Mouse (Mus musculus): Measurements from ENCODE around the gene Apopt1. TPM values are rescaled to one million over a fixed set of nuclear protein-coding genes. Genes with fewer than 3 reads are reported as not detected.
A peak's percentile ranks its signal among the peaks of the same experiment; 100 is the strongest.

The Apopt1 gene
- polyA plus RNA-seq, 1 experiment from 2014 or later, result 58.5 TPM

GRCm38 (mm10) chr12:111762620-111763280, 49.7 kb downstream of the Apopt1 start:
- no peak overlapping the region for H3K4me2 ChIP-seq
- no peak overlapping the region for H3K4me3 ChIP-seq (replicated peaks)
- H3K9me3 ChIP-seq (replicated peaks), result no peaks in the 10 kb centered on the region
- no peaks in the 10 kb centered on the region for H3K27me3 ChIP-seq (replicated peaks)
- no peaks in the 10 kb centered on the region for H3K36me3 ChIP-seq
- no peak for ATAC-seq (ENCODE audit: low FRiP score)
- peaks cover 71% of the 10 kb centered on the region for H3K4me1 ChIP-seq
- WGBS, result 88% methylated on average over 13 of the region's 13 CpGs
- H3K9ac ChIP-seq (replicated peaks), result no peak overlapping the region
- no peak overlapping the region for H3K27ac ChIP-seq (replicated peaks)

DNA sequence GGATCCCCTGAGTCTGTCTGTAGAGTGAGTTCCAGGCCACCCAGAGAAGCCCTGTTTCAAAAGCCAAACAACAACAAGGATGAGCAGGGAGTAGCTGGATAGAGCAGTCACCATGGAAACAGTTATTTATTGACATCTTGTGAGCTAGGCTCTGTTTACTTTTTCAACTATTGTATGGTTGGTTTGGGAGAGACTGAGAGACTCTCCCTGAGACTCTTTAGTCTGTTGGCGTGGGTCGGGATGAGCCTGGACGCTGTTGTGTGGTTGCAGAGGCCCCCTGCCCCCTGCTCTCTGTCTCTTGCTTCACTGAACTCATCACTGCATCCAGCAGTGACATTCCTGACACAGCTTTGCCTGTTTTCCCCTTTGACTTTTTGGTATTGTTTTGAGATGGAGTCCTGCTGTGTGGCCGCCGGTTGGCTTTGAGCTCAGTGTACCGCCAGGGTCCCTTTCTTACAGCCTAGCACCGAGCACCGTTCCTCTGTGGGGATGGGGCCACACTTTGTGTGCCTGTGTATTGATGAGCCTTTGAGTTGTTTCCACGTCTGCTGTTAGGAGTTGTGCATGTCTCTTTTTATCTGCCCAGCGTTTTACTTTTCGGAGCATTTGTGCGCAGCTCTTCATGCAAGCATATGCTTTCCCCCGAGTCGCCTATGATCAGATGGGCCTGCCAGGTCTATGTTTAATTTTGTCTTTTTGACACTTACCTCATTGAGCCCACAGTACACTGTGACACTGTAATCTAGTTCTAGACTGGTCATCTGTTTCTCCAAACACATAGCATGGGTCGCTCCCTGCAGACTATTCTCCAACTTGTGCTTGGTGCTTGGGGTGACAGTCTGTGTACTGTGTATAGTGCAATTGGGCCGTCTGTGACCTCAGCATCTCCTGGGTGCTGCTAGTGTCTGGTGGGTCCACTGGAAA, 53.5 kb downstream of the Apopt1 start:
- Histone ChIP-seq H3K4me1 (peaks cover 59% of the 10 kb centered on the region), H3K4me2 (peak overlapping the region; percentile 15), H3K9ac (replicated peaks) (no peak overlapping the region), H3K9me3 (replicated peaks) (no peaks in the 10 kb centered on the region), H3K27me3 (replicated peaks) (no peaks in the 10 kb centered on the region), H3K36me3 (no peaks in the 10 kb centered on the region), H3K4me3 (replicated peaks) (no peak overlapping the region), H3K27ac (replicated peaks) (peak overlapping the region; percentile 33)
- WGBS, result 25% methylated on average over 16 of the region's 16 CpGs
- ATAC-seq (ENCODE audit: low FRiP score), result no peak

- H3K4me2 ChIP-seq, result no peak overlapping the region
- peaks cover 13% of the 10 kb centered on the region for H3K36me3 ChIP-seq
- H3K27ac ChIP-seq (replicated peaks), result no peak overlapping the region
- H3K27me3 ChIP-seq (replicated peaks), result no peaks in the 10 kb centered on the region
- H3K4me3 ChIP-seq (replicated peaks), result no peak overlapping the region
- ATAC-seq (ENCODE audit: low FRiP score), result no peak
- WGBS, result 93% methylated on average over 10 of the region's 10 CpGs
- H3K9me3 ChIP-seq (replicated peaks), result no peaks in the 10 kb centered on the region
- H3K9ac ChIP-seq (replicated peaks), result no peak overlapping the region
- peaks cover 43% of the 10 kb centered on the region for H3K4me1 ChIP-seq
These were observed 55.4 kb downstream of the Apopt1 start for GRCm38 (mm10) chr12:111768322-111768928.

DNA sequence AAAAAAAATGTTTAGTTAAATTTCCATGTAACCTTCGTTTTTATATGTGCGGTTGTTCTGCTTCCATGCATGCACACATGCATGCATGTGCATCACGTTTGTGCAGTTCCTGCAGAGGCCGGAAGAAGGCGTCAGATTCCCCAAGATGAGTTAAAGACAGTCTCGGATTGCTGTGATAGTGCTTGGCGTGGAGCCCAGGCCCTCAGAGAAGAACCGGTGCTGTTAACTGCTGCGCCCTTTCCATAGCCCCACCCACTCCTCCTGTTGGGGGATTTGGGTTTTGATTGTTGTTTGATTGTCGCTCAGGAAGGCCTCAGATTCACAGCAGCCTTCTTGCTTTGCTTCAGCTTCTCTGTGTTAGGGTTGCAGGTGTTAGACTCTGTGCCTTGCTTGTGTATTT, 56.2 kb downstream of the Apopt1 start:
- Histone ChIP-seq H3K9me3 (replicated peaks) (no peaks in the 10 kb centered on the region), H3K9ac (replicated peaks) (no peak overlapping the region), H3K27ac (replicated peaks) (peak overlapping the region; percentile 64), H3K4me2 (no peak overlapping the region), H3K4me1 (peaks cover 38% of the 10 kb centered on the region), H3K27me3 (replicated peaks) (no peaks in the 10 kb centered on the region), H3K36me3 (peaks cover 22% of the 10 kb centered on the region), H3K4me3 (replicated peaks) (no peak overlapping the region)
- ATAC-seq (ENCODE audit: low FRiP score), result no peak
- WGBS, result 29% methylated on average over 10 of the region's 10 CpGs

DNA sequence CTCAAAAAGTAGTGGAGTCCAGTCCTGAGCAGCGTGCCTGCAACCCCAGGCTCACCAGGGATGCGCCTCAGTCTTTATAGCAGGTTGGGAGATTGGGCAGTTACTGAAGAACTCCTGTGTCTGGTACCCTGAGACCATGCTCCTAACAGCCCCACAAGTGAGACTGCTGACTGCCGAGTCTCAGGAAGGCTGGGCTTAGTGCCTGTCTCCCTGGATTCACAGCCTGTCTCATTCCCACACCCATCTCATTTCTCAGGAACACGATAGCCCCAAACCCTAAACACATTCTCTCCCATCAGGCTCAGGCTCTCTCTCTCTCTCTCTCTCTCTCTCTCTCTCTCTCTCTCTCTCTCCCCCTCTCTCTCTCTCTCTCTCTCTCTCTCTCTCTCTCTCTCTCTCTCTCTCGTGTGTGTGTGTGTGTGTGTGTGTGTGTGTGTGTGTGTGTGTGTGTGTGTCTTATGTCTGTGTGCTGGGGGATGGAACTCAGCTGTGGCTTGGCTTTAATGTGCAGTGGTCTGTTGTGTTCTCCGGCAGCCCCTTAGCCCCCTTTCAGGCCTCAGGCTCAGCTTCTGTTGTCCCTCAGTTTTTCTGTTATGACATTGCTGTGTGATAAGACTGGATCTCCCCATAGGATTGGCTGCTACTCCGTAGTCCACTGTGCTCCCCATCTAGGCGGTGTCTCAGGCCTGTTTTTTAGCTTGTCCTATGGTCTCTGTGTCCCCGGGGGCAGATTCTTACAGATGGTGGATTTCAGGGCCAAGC, 56.9 kb downstream of the Apopt1 start:
- Histone ChIP-seq H3K36me3 (peaks cover 29% of the 10 kb centered on the region), H3K4me2 (no peak overlapping the region), H3K9ac (replicated peaks) (no peak overlapping the region), H3K4me1 (peaks cover 35% of the 10 kb centered on the region), H3K4me3 (replicated peaks) (no peak overlapping the region), H3K27me3 (replicated peaks) (no peaks in the 10 kb centered on the region), H3K27ac (replicated peaks) (peak overlapping the region; percentile 64), H3K9me3 (replicated peaks) (no peaks in the 10 kb centered on the region)
- WGBS, result 44% methylated on average over 8 of the region's 9 CpGs
- ATAC-seq (ENCODE audit: low FRiP score), result no peak

DNA sequence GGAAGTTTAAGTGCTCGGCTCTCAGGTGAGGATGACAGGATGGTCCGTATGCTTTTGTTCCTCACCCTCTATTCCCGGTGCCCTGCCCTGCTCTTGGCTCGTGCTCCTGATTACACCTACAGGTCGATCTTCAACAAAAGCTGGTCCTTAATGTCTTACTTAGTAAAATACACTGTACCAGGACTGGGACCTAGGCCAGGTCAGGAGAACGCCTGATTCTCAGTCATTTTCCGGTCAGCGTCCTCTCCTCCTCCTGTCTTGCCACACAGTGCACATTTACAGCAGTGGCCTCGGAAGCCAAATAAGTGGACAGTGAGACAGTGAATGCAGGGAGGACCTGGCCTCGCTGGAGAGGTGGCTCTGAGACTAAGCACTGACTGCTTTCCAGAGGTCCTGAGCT, 57.6 kb downstream of the Apopt1 start:
- H3K27me3 ChIP-seq (replicated peaks), result no peaks in the 10 kb centered on the region
- 86% methylated on average over 10 of the region's 10 CpGs for WGBS
- H3K4me3 ChIP-seq (replicated peaks), result no peak overlapping the region
- H3K4me1 ChIP-seq, result peaks cover 30% of the 10 kb centered on the region
- no peak overlapping the region for H3K27ac ChIP-seq (replicated peaks)
- no peak for ATAC-seq (ENCODE audit: low FRiP score)
- H3K4me2 ChIP-seq, result no peak overlapping the region
- H3K9ac ChIP-seq (replicated peaks), result no peak overlapping the region
- H3K9me3 ChIP-seq (replicated peaks), result no peaks in the 10 kb centered on the region
- H3K36me3 ChIP-seq, result peaks cover 35% of the 10 kb centered on the region

GRCm38 (mm10) chr12:111774156-111774555, 61.1 kb downstream of the Apopt1 start:
- ATAC-seq (ENCODE audit: low FRiP score), result no peak
- Histone ChIP-seq H3K4me2 (no peak overlapping the region), H3K27me3 (replicated peaks) (no peaks in the 10 kb centered on the region), H3K4me1 (peaks cover 12% of the 10 kb centered on the region), H3K27ac (replicated peaks) (no peak overlapping the region), H3K36me3 (peaks cover 67% of the 10 kb centered on the region), H3K9me3 (replicated peaks) (no peaks in the 10 kb centered on the region), H3K9ac (replicated peaks) (no peak overlapping the region), H3K4me3 (replicated peaks) (no peak overlapping the region)
- 92% methylated on average over 16 of the region's 16 CpGs for WGBS

GRCm38 (mm10) chr12:111774845-111775244, 61.8 kb downstream of the Apopt1 start:
- peaks cover 74% of the 10 kb centered on the region for H3K36me3 ChIP-seq
- no peak for ATAC-seq (ENCODE audit: low FRiP score)
- no peak overlapping the region for H3K9ac ChIP-seq (replicated peaks)
- no peak overlapping the region for H3K27ac ChIP-seq (replicated peaks)
- no peak overlapping the region for H3K4me3 ChIP-seq (replicated peaks)
- H3K9me3 ChIP-seq (replicated peaks), result no peaks in the 10 kb centered on the region
- 66% methylated on average over 15 of the region's 15 CpGs for WGBS
- peaks cover 5% of the 10 kb centered on the region for H3K4me1 ChIP-seq
- H3K27me3 ChIP-seq (replicated peaks), result no peaks in the 10 kb centered on the region
- no peak overlapping the region for H3K4me2 ChIP-seq

DNA sequence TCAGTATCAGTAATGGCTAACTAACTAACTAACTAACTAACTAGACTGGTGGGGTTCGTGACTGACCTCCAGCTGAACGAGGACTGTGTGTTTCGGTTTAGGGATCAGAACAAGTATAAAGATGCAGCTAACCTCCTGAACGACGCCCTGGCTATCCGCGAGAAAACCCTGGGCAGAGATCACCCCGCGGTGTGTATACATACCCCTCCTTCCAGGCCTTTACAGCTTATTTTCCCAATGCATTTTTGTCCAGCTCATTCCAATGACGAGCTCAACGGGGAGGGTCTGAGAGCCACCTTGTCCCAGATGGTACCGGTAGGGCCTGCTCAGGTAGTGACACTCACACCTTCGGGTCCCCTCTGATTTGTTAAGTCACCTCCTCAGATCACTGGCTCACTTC, 64.9 kb downstream of the Apopt1 start:
- Histone ChIP-seq H3K9ac (replicated peaks) (no peak overlapping the region), H3K27ac (replicated peaks) (no peak overlapping the region), H3K36me3 (peaks cover 95% of the 10 kb centered on the region), H3K4me1 (no peaks in the 10 kb centered on the region), H3K4me3 (replicated peaks) (no peak overlapping the region), H3K4me2 (no peak overlapping the region), H3K27me3 (replicated peaks) (no peaks in the 10 kb centered on the region), H3K9me3 (replicated peaks) (no peaks in the 10 kb centered on the region)
- no peak for ATAC-seq (ENCODE audit: low FRiP score)
- 94% methylated on average over 13 of the region's 13 CpGs for WGBS

DNA sequence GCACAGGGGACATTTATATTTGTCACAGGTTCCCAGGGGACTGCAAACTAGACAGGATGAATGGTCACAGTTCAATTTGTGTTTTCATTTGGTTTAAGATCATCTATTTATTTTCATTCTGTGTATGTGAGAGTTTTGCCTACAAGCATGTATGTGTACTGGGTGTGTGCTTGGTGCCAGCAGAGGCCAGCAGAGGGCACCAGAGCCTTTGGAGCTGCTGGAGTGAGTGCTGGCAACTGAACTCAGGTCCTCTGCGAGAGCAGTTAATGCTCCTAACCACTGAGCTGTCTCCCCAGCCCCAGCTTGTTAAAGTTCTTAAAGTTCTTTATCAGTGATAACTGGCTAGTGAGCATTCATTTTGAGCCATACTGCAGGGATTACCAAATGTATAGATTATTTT, 66.5 kb downstream of the Apopt1 start:
- Histone ChIP-seq H3K27me3 (replicated peaks) (no peaks in the 10 kb centered on the region), H3K4me2 (no peak overlapping the region), H3K4me1 (no peaks in the 10 kb centered on the region), H3K9me3 (replicated peaks) (no peaks in the 10 kb centered on the region), H3K4me3 (replicated peaks) (no peak overlapping the region), H3K36me3 (peaks cover 95% of the 10 kb centered on the region), H3K9ac (replicated peaks) (no peak overlapping the region), H3K27ac (replicated peaks) (no peak overlapping the region)
- no peak for ATAC-seq (ENCODE audit: low FRiP score)
- 100% methylated on average over 1 of the region's 1 CpGs for WGBS

DNA sequence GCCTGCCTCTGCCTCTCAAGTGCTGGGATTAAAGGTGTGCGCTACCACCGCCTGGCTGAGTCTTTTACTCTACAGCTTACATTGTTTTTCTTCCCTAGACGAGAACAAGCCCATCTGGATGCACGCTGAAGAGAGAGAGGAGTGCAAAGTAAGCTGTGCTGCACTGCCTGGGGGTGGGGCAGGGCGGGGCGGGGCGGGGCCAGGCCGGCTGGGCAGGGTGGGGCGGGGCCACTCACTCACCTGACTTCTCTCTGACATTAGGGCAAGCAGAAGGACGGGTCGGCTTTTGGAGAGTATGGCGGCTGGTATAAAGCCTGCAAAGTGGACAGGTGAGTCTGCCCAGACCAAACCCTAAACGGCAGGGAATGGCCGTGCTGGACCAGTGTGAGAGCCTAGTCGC, 72.1 kb downstream of the Apopt1 start:
- H3K4me2 ChIP-seq, result no peak overlapping the region
- H3K27me3 ChIP-seq (replicated peaks), result no peaks in the 10 kb centered on the region
- peaks cover 94% of the 10 kb centered on the region for H3K36me3 ChIP-seq
- no peaks in the 10 kb centered on the region for H3K4me1 ChIP-seq
- H3K27ac ChIP-seq (replicated peaks), result no peak overlapping the region
- ATAC-seq (ENCODE audit: low FRiP score), result no peak
- WGBS, result 78% methylated on average over 15 of the region's 15 CpGs
- H3K4me3 ChIP-seq (replicated peaks), result no peak overlapping the region
- H3K9me3 ChIP-seq (replicated peaks), result no peaks in the 10 kb centered on the region
- H3K9ac ChIP-seq (replicated peaks), result no peak overlapping the region

Data from neural tube, embryonic 15.5 days (tissue).